ENCODE assay signal across 25 mouse cellular contexts in the genomic region with DNA sequence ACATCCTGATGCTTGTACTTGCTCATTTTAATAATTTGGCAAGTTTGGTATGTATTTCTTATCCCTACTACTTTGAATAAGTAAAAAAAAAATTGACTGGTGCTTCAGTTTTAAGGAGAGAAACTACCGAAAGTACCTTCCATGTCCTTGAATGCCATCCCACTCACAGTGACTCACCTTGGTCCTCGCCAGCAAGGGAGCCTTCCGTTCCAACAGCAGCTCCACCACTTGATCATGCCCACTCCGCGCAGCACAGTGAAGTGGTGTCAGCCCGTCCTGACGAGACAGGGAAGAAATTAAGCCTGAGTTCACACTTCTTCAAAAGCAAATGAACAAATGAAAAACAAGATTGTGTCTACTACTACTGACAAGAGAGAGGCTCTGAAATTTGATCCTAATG.
DNase-seq lines count a peak whose midpoint lies in the region; ATAC-seq lines count a peak whose summit lies in the region.
"Had no signal": no experiment of that assay in that cellular context is flagged by ENCODE, and none has a peak within 500 bp of the region (broad histone marks: within the 10 kb centered on the region; RNA-seq: fewer than 3 reads in every experiment).

No protein-coding gene starts in this region.

- H3K27ac ChIP-seq in midbrain, embryonic 16.5 days (ENCODE audit: low read length): no peak overlapping the region
- no peak overlapping the region for H3K27ac ChIP-seq in forebrain, embryonic 14.5 days (ENCODE audit: low read depth, low read length)
- H3K27ac ChIP-seq: embryonic facial prominence, embryonic 15.5 days; forebrain, embryonic 15.5 days; hindbrain, embryonic 10.5 days; intestine, embryonic 15.5 days; limb, embryonic 12.5 days; midbrain, embryonic 10.5 days; stomach, postnatal 0 days had no signal

- no peaks in the 10 kb centered on the region for H3K27me3 ChIP-seq in midbrain, embryonic 16.5 days (ENCODE audit: control insufficient read depth, insufficient read depth, low read depth, low read length)
- H3K27me3 ChIP-seq in forebrain, embryonic 14.5 days (replicated peaks; ENCODE audit: control insufficient read depth, insufficient read depth, low read length): no peaks in the 10 kb centered on the region
- H3K27me3 ChIP-seq: embryonic facial prominence, embryonic 15.5 days; forebrain, embryonic 15.5 days; heart, embryonic 12.5 days; intestine, embryonic 15.5 days; limb, embryonic 12.5 days had no signal

- H3K9me3 ChIP-seq in midbrain, embryonic 16.5 days (replicated peaks; ENCODE audit: control insufficient read depth, low read length, poor library complexity, severe bottlenecking): no peaks in the 10 kb centered on the region
- no peaks in the 10 kb centered on the region for H3K9me3 ChIP-seq in forebrain, embryonic 14.5 days (replicated peaks; ENCODE audit: control insufficient read depth, low read length)
- H3K9me3 ChIP-seq: embryonic facial prominence, embryonic 15.5 days; forebrain, embryonic 15.5 days; heart, embryonic 12.5 days; hindbrain, embryonic 10.5 days; intestine, embryonic 15.5 days; limb, embryonic 12.5 days; midbrain, embryonic 10.5 days had no signal

- H3K4me3 ChIP-seq in midbrain, embryonic 16.5 days (ENCODE audit: low read depth, low read length): no peak overlapping the region
- H3K4me3 ChIP-seq in forebrain, embryonic 14.5 days (ENCODE audit: low read depth, low read length): no peak overlapping the region
- H3K4me3 ChIP-seq: embryonic facial prominence, embryonic 15.5 days; forebrain, embryonic 15.5 days; heart, embryonic 12.5 days; hindbrain, embryonic 10.5 days; intestine, embryonic 15.5 days; limb, embryonic 12.5 days; midbrain, embryonic 10.5 days had no signal

- no peaks in the 10 kb centered on the region for H3K4me1 ChIP-seq in midbrain, embryonic 16.5 days (ENCODE audit: control insufficient read depth, insufficient read depth, low read length)
- no peaks in the 10 kb centered on the region for H3K4me1 ChIP-seq in forebrain, embryonic 14.5 days (ENCODE audit: control insufficient read depth, insufficient read depth, low read length)
- H3K4me1 ChIP-seq: embryonic facial prominence, embryonic 15.5 days; forebrain, embryonic 15.5 days; heart, embryonic 12.5 days; hindbrain, embryonic 10.5 days; intestine, embryonic 15.5 days; midbrain, embryonic 10.5 days had no signal

- H3K36me3 ChIP-seq in midbrain, embryonic 16.5 days (ENCODE audit: control insufficient read depth, insufficient read depth, low read length): peaks cover 11% of the 10 kb centered on the region
- 0 out of 2 replicates have a peak, but pooled peaks cover 15% of the 10 kb centered on the region for H3K36me3 ChIP-seq in forebrain, embryonic 14.5 days (ENCODE audit: control insufficient read depth, insufficient read depth, low read length)
- H3K36me3 ChIP-seq: embryonic facial prominence, embryonic 15.5 days; heart, embryonic 12.5 days; hindbrain, embryonic 10.5 days; intestine, embryonic 15.5 days; limb, embryonic 12.5 days; midbrain, embryonic 10.5 days had no signal

- no peak overlapping the region for H3K4me2 ChIP-seq in midbrain, embryonic 16.5 days (ENCODE audit: low read length)
- H3K4me2 ChIP-seq in forebrain, embryonic 14.5 days (ENCODE audit: low read length): no peak overlapping the region
- H3K4me2 ChIP-seq: embryonic facial prominence, embryonic 15.5 days; forebrain, embryonic 15.5 days; heart, embryonic 12.5 days; intestine, embryonic 15.5 days; limb, embryonic 12.5 days; liver, embryonic 11.5 days had no signal

- intact Hi-C loops in left cerebral cortex, postnatal 14 days (cut with DNase I): no loop called here

- no peak overlapping the region for H3K9ac ChIP-seq in midbrain, embryonic 16.5 days (ENCODE audit: low read depth, low read length)
- no peak overlapping the region for H3K9ac ChIP-seq in forebrain, embryonic 14.5 days (ENCODE audit: low read length)
- H3K9ac ChIP-seq: embryonic facial prominence, embryonic 15.5 days; forebrain, embryonic 15.5 days; heart, embryonic 12.5 days; intestine, embryonic 15.5 days; limb, embryonic 12.5 days; liver, postnatal 0 days had no signal

- 87% methylated on average over 7 of the region's 7 CpGs for WGBS in midbrain, embryonic 16.5 days
- 88% methylated on average over 7 of the region's 7 CpGs for WGBS in forebrain, embryonic 14.5 days

- no peak for ATAC-seq in midbrain, embryonic 16.5 days
- no peak for ATAC-seq in forebrain, embryonic 14.5 days
- ATAC-seq: forebrain, embryonic 15.5 days; hindbrain, embryonic 16.5 days; intestine, embryonic 15.5 days; liver, postnatal 0 days had no signal

- peak; percentile 19 for DNase-seq in cerebellum, adult 11 months
- DNase-seq in cerebellum, postnatal 4 days (ENCODE audit: low spot score in 2 of 2): no peak
- DNase-seq in left cerebral cortex, adult 18-20 months (ENCODE audit: low spot score in 2 of 2): peak; percentile 57 to 69
- no peak for DNase-seq in left cerebral cortex, postnatal 14 days (ENCODE audit: low spot score in 2 of 2)
- peak; percentile 39 for DNase-seq in adrenal gland, postnatal 10 days
- peak; percentile 46 to 52 for DNase-seq in cerebellum, postnatal 36 days
- DNase-seq in forebrain, embryonic 14.5 days (ENCODE audit: low spot score): no peak
- DNase-seq: gastrocnemius, postnatal 14 days; heart, adult 18-20 months; heart, postnatal 10 days; kidney, adult 8-10 months; kidney, postnatal 10 days; liver, postnatal 0 days; lung, postnatal 10 days had no signal

Comparison
In these comparisons a context has a peak if more than half of its experiments do, and no peak if none do; other contexts are left out.
1. DNase-seq: peak in cerebellum, adult 11 months (single experiment), left cerebral cortex, adult 18-20 months (2 of 2), adrenal gland, postnatal 10 days (single experiment) and cerebellum, postnatal 36 days (2 of 2); none in cerebellum, postnatal 4 days (0 of 2), left cerebral cortex, postnatal 14 days (0 of 2) and forebrain, embryonic 14.5 days (single experiment).